Mouse (Mus musculus) heart, embryonic 15.5 days (tissue): Measurements from ENCODE around the gene Rnf123. TPM values are rescaled to one million over a fixed set of nuclear protein-coding genes. Genes with fewer than 3 reads are reported as not detected.

Experiments
- ATAC-seq: fragments of 200-750 bp; cut with Nextera tagmentation; replicated peaks from 2 replicates; pipeline ENCODE4 v1.8.0; 2017; ENCODE audit warnings: low read depth, moderate TSS enrichment; ENCODE audit not compliant: insufficient number of reproducible peaks, insufficient read depth, low FRiP score
- H3K27ac ChIP-seq: fragments of 300-500 bp; sonication (generic); 2 replicates; pipeline ENCODE4 v1.5.1; 2015; ENCODE audit warnings: mild to moderate bottlenecking, inconsistent platforms
- H3K27me3 ChIP-seq: fragments of 300-500 bp; sonication (generic); 2 replicates; pipeline ENCODE4 v1.6.1; 2015; ENCODE audit warnings: inconsistent platforms
- H3K36me3 ChIP-seq: fragments of 300-500 bp; sonication (generic); 2 replicates; pipeline ENCODE4 v1.6.1; 2015; ENCODE audit warnings: mild to moderate bottlenecking, inconsistent platforms
- H3K4me1 ChIP-seq: fragments of 300-500 bp; sonication (generic); replicated peaks from 2 replicates; pipeline ENCODE4 v1.6.1; 2015; ENCODE audit warnings: inconsistent platforms
- H3K4me2 ChIP-seq: fragments of 300-500 bp; sonication (generic); 2 replicates; pipeline ENCODE4 v1.6.1; 2015; ENCODE audit warnings: inconsistent platforms, mild to moderate bottlenecking, moderate library complexity
- H3K4me3 ChIP-seq: fragments of 300-500 bp; sonication (generic); 2 replicates; pipeline ENCODE4 v1.5.1; 2015; ENCODE audit warnings: mild to moderate bottlenecking, inconsistent platforms
- H3K9ac ChIP-seq: fragments of 300-500 bp; sonication (generic); 2 replicates; pipeline ENCODE4 v1.6.1; 2015; ENCODE audit warnings: mild to moderate bottlenecking, inconsistent platforms
- H3K9me3 ChIP-seq: fragments of 300-500 bp; sonication (generic); replicated peaks from 2 replicates; pipeline ENCODE4 v1.6.1; 2016; ENCODE audit warnings: inconsistent platforms
- WGBS: fragments of 180-500 bp; shearing (Covaris S2); methylation state at CpG from one replicate; pipeline ENCODE4 v1.1.7; 2015; ENCODE audit warnings: mixed read lengths; 5-methylcytosine and 5-hydroxymethylcytosine counted together
- polyA plus RNA-seq: library from polyadenylated mRNA; unstranded; fragments of >200 nt; fragmentation: Nextera tagmentation; extraction: Ambion mirVana; gene quantifications from 2 replicates; pipeline ENCODE4 v1.2.1, GENCODE M21; 2015

Gene Rnf123
- polyA plus RNA-seq, 1 experiment from 2014 or later, result 29.8 TPM

DNA sequence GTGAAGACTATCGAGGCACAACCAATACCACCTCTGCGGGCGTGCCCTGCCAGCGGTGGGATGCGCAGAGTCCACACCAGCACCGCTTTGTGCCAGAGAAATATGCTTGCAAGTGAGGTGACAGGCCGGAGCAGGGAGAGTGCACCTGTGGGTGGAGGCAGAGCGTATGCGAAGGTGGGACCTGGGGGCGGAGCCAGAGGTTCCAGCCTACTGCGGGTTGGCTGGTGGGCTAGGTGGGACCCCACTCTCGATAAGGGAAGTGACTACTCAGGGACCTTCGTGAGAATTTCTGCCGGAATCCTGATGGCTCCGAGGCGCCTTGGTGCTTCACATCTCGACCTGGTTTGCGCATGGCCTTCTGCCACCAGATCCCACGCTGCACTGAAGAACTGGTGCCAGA, 597 bp downstream of the Rnf123 start:
- peaks cover 25% of the 10 kb centered on the region for H3K27me3 ChIP-seq
- H3K9ac ChIP-seq, result no peak overlapping the region
- no peak overlapping the region for H3K27ac ChIP-seq
- H3K4me3 ChIP-seq, result peak overlapping the region; percentile 14
- ATAC-seq, result no peak
- no peaks in the 10 kb centered on the region for H3K9me3 ChIP-seq
- H3K4me2 ChIP-seq, result peak overlapping the region; percentile 40
- H3K4me1 ChIP-seq, result peaks cover 30% of the 10 kb centered on the region
- peaks cover 29% of the 10 kb centered on the region for H3K36me3 ChIP-seq
- WGBS, result 5% methylated on average over 19 of the region's 19 CpGs

DNA sequence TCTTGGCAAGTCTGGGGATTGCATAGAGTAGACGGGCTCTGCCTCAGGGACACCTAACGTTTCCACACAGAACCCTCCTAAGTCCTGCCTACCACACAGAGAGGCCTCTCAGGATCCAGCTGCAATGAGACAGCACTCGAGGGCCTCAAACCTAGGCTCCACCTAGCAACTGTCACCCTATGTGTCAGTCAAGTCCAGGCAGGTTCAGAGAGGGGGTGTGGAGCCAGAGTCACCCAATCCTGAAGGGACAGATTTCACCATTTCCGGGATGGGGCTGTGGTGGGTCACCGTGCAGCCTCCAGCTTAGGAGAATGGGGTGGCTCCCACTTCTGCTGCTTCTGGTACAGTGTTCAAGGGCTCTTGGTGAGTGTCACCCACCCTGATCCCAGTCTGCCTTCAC, 3.0 kb downstream of the Rnf123 start, which contains the start of gene Mst1:
Gene Mst1, plus strand, starts transcription at position 269 of the 400 bp plus-strand sequence.
- Histone ChIP-seq H3K4me3 (peak within 1 kb of the TSS; percentile 98), H3K27me3 (peaks cover 25% of the 10 kb centered on the region), H3K9me3 (no peaks in the 10 kb centered on the region), H3K36me3 (peaks cover 9% of the 10 kb centered on the region), H3K4me1 (peaks cover 30% of the 10 kb centered on the region), H3K4me2 (peak within 1 kb of the TSS; percentile 93), H3K9ac (peak within 1 kb of the TSS; percentile 99), H3K27ac (peak within 1 kb of the TSS; percentile 75; the same call in 1 of the 2 replicates)
- 76% methylated on average over 5 of the region's 5 CpGs for WGBS
- no peak for ATAC-seq

DNA sequence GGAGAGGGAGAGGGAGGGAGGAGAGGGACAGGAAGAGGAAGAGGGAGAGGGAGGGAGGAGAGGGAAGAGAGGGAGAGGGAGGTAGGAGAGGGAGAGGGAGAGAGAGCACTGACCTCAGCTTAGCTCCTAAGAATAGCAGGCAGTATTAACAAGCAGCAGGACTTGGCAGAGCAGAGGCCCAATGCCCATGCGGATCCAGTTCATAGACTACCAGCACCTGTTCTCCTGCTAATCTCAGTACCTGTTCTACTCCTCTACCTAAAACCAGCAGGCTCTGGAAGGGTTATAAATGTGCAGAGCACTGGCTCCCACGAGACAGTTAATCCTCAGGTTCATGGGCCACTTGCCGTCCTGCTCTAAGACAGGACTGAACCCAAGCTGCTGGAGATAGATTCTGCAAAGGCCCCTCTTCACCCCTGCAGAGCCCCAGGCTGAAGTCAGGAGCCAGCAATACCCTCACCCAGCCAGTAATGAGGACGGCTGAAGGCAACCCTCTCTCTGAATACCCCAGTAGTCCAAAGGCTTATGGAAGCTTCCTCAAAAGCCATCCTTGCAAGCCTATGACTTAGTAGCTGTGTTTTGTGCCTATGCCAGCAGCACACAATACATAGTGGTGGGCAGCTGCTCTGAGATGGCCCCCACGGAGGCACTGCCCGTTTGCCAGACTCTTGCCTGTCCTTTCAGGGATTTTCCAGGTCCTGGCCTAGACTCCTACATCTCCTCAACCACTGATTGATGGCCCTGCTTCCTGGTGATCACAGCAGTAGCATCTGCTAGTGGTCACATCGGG, 9.8 kb downstream of the Rnf123 start:
- no peaks in the 10 kb centered on the region for H3K27me3 ChIP-seq
- H3K36me3 ChIP-seq, result peaks cover 25% of the 10 kb centered on the region; the same call in 1 of the 2 replicates
- ATAC-seq, result peak; percentile 53; the same call in 1 of the 2 replicates
- H3K4me3 ChIP-seq, result no peak overlapping the region
- WGBS, result 49% methylated on average over 7 of the region's 7 CpGs
- H3K9ac ChIP-seq, result 0 out of 2 replicates have a peak overlapping the region, but pooled peaks have one; percentile 9
- H3K4me2 ChIP-seq, result no peak overlapping the region
- H3K4me1 ChIP-seq, result peaks cover 33% of the 10 kb centered on the region
- H3K27ac ChIP-seq, result peak overlapping the region; percentile 79
- H3K9me3 ChIP-seq, result no peaks in the 10 kb centered on the region

DNA sequence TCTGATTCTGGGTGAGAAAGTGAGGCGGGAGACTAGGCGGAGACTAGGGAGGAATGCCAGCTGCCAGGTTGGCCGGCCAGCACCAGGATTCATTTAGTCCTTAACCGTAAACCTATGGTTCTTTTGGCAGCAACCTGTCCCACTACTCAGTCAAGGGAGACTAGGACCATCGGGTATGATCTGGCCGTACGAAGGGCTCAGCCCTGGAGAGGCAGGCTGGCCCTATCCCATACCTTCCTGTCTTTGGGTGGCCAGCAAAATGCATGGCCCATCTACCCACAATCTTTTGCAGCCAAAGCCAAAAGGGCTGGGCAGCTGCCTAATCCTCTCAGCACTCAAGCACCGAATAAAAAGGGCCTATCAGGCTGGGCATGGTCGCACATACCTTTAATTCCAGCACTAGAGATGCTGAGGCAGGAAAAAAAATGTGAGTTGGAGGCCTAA, 10.6 kb downstream of the Rnf123 start:
- Histone ChIP-seq H3K4me1 (peaks cover 29% of the 10 kb centered on the region), H3K9me3 (no peaks in the 10 kb centered on the region), H3K36me3 (peaks cover 26% of the 10 kb centered on the region; the same call in 1 of the 2 replicates), H3K9ac (no peak overlapping the region), H3K4me2 (no peak overlapping the region), H3K4me3 (no peak overlapping the region), H3K27ac (peak overlapping the region; percentile 90), H3K27me3 (no peaks in the 10 kb centered on the region)
- peak; percentile 71 for ATAC-seq
- WGBS, result 37% methylated on average over 9 of the region's 9 CpGs

GRCm38 (mm10) chr9:108071801-108072200, 11.3 kb downstream of the Rnf123 start:
- peaks cover 29% of the 10 kb centered on the region for H3K4me1 ChIP-seq
- H3K27ac ChIP-seq, result peak overlapping the region; percentile 90
- WGBS, result 48% methylated on average over 4 of the region's 4 CpGs
- no peak overlapping the region for H3K9ac ChIP-seq
- H3K9me3 ChIP-seq, result no peaks in the 10 kb centered on the region
- ATAC-seq, result no peak
- H3K27me3 ChIP-seq, result no peaks in the 10 kb centered on the region
- H3K4me3 ChIP-seq, result no peak overlapping the region
- peaks cover 23% of the 10 kb centered on the region; the same call in 1 of the 2 replicates for H3K36me3 ChIP-seq
- H3K4me2 ChIP-seq, result no peak overlapping the region

GRCm38 (mm10) chr9:108069529-108069928, 13.6 kb downstream of the Rnf123 start:
- Histone ChIP-seq H3K4me3 (no peak overlapping the region), H3K9me3 (no peaks in the 10 kb centered on the region), H3K4me1 (peaks cover 29% of the 10 kb centered on the region), H3K9ac (no peak overlapping the region), H3K27ac (no peak overlapping the region), H3K36me3 (peaks cover 25% of the 10 kb centered on the region; the same call in 1 of the 2 replicates), H3K4me2 (no peak overlapping the region), H3K27me3 (no peaks in the 10 kb centered on the region)
- WGBS, result 86% methylated on average over 7 of the region's 7 CpGs
- no peak for ATAC-seq

DNA sequence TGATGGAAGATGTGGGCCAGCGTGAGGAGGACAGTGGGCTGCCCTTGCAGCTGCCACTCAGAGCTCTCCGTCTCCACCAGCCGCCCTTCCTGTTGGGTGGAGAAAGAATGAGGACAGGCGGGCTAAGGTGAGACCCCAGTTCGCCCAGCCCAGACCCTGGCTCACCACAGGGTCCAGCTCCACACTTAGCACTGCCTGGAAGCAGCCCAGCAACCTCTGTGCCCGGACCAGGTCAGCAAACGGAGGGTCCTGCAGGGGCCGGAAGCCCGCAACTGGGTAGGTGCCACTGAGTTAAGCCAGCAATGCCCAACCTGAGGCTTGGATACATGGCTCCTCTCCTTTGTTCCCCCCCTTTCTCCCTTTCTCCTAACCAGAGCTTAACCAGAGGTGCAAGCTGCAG, 14.1 kb downstream of the Rnf123 start:
- Histone ChIP-seq H3K36me3 (peaks cover 25% of the 10 kb centered on the region; the same call in 1 of the 2 replicates), H3K4me2 (no peak overlapping the region), H3K9ac (no peak overlapping the region), H3K4me3 (no peak overlapping the region), H3K9me3 (no peaks in the 10 kb centered on the region), H3K27me3 (no peaks in the 10 kb centered on the region), H3K4me1 (peaks cover 29% of the 10 kb centered on the region), H3K27ac (no peak overlapping the region)
- no peak for ATAC-seq
- WGBS, result 86% methylated on average over 9 of the region's 9 CpGs

- H3K4me1 ChIP-seq, result peaks cover 19% of the 10 kb centered on the region
- ATAC-seq, result no peak
- no peak overlapping the region for H3K9ac ChIP-seq
- H3K36me3 ChIP-seq, result peaks cover 34% of the 10 kb centered on the region; the same call in 1 of the 2 replicates
- H3K4me3 ChIP-seq, result no peak overlapping the region
- no peaks in the 10 kb centered on the region for H3K9me3 ChIP-seq
- no peak overlapping the region for H3K4me2 ChIP-seq
- H3K27ac ChIP-seq, result no peak overlapping the region
- no peaks in the 10 kb centered on the region for H3K27me3 ChIP-seq
- WGBS, result 21% methylated on average over 8 of the region's 8 CpGs
Observed at GRCm38 (mm10) chr9:108067900-108068299, 15.2 kb downstream of the Rnf123 start.

DNA sequence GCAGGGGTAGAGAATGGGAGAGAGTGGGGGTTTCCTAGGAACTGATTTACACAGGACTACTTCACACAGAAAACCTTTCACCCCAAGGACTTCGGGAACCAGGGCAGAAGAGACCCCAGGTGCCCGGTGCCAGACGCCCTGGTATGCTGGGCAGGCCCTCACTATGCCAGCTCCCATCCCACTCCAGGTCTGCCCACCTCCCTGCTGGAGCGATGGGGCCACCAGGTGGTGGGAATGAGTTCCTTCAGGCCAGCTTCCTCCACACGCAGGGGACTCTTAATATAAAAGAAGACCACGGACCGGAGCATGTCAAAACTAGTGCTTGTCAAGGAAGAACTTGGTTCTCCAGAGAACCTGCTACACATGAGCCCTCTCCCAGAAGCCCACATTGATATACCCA, 15.9 kb downstream of the Rnf123 start:
- Histone ChIP-seq H3K4me2 (no peak overlapping the region), H3K9ac (no peak overlapping the region), H3K9me3 (no peaks in the 10 kb centered on the region), H3K4me1 (peaks cover 14% of the 10 kb centered on the region), H3K27me3 (no peaks in the 10 kb centered on the region), H3K4me3 (no peak overlapping the region), H3K27ac (no peak overlapping the region), H3K36me3 (peaks cover 41% of the 10 kb centered on the region; the same call in 1 of the 2 replicates)
- ATAC-seq, result no peak
- WGBS, result 77% methylated on average over 7 of the region's 7 CpGs

DNA sequence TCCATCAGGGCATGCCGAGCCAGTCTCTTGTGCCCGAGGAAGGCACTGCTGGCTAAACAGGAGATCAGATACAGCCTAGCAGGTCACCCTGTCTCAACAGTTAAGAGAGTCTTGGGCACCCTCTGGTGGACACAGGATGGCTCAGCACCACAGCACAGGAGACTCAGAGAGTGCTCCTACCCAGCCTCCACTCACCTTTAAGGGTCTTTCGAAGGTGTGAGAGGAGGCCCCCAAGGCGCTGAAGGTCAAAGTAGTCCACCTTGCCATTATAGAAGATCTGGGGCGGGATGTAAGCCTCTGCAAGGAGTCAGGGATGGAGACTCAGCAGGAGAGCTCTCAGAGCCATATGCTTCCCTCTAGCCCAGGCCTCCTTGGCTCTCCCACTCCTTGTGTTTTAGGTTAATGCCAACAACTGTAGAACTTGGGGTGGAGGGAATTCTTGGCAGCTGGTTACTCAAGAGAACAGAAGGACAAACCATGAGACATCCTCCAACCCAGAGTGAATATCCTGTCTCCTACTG, 17.6 kb downstream of the Rnf123 start:
- H3K9ac ChIP-seq, result no peak overlapping the region
- H3K4me2 ChIP-seq, result no peak overlapping the region
- H3K4me1 ChIP-seq, result peaks cover 3% of the 10 kb centered on the region
- no peaks in the 10 kb centered on the region for H3K27me3 ChIP-seq
- ATAC-seq, result no peak
- H3K4me3 ChIP-seq, result no peak overlapping the region
- H3K9me3 ChIP-seq, result no peaks in the 10 kb centered on the region
- 27% methylated on average over 5 of the region's 5 CpGs for WGBS
- peaks cover 44% of the 10 kb centered on the region; the same call in 1 of the 2 replicates for H3K36me3 ChIP-seq
- H3K27ac ChIP-seq, result no peak overlapping the region

DNA sequence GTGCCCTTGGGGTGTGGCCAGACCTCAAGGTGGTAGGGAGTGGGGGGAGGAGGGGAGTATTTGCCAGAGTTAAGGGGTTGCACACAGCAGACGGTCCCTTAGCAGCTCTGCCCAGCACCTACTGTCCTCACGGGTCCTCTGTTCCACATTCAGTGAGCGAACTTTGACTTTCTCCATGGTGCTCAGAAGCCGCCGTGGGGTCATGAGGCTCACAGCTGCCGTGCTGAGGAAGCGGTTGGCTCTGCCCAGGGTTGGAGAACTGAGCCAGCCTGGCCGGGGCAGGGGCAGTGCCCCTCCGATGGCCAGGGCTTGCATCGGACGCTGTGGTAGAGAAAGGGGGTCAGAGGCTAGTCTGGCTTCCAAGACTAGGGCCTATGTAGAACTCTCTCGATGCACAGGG, 19.8 kb downstream of the Rnf123 start:
- Histone ChIP-seq H3K4me2 (no peak overlapping the region), H3K27ac (no peak overlapping the region), H3K4me1 (peaks cover 3% of the 10 kb centered on the region), H3K27me3 (no peaks in the 10 kb centered on the region), H3K9ac (no peak overlapping the region), H3K9me3 (no peaks in the 10 kb centered on the region), H3K36me3 (peaks cover 39% of the 10 kb centered on the region), H3K4me3 (no peak overlapping the region)
- WGBS, result 83% methylated on average over 12 of the region's 12 CpGs
- ATAC-seq, result no peak
